Mouse (Mus musculus) intestine, embryonic 16.5 days (tissue): Measurements from ENCODE around the gene Sdhc. TPM values are rescaled to one million over a fixed set of nuclear protein-coding genes. Genes with fewer than 3 reads are reported as not detected.

ENCODE experiments used
- ATAC-seq: fragments of 200-750 bp; cut with Nextera tagmentation; 2 replicates; pipeline ENCODE4 v1.8.0; 2017; ENCODE audit warnings: moderate TSS enrichment, moderate library complexity
- H3K27ac ChIP-seq: fragments of 300-500 bp; sonication (generic); 2 replicates; pipeline ENCODE4 v1.5.1; 2014; ENCODE audit warnings: mild to moderate bottlenecking, low read length
- H3K27me3 ChIP-seq: fragments of 300-500 bp; sonication (generic); replicated peaks from 2 replicates; pipeline ENCODE4 v1.6.1; 2014; ENCODE audit warnings: low read length, control low read depth, mixed read lengths; ENCODE audit not compliant: control insufficient read depth, insufficient read depth
- H3K36me3 ChIP-seq: fragments of 300-500 bp; sonication (generic); 2 replicates; pipeline ENCODE4 v1.6.1; 2014; ENCODE audit warnings: low read length, control low read depth; ENCODE audit not compliant: control insufficient read depth, insufficient read depth
- H3K4me1 ChIP-seq: fragments of 300-500 bp; sonication (generic); 2 replicates; pipeline ENCODE4 v1.6.1; 2014; ENCODE audit warnings: low read length, control low read depth, mixed read lengths; ENCODE audit not compliant: control insufficient read depth, insufficient read depth
- H3K4me2 ChIP-seq: fragments of 300-500 bp; sonication (generic); 2 replicates; pipeline ENCODE4 v1.6.1; 2014; ENCODE audit warnings: low read depth, low read length, control low read depth
- H3K4me3 ChIP-seq: fragments of 300-500 bp; sonication (generic); 2 replicates; pipeline ENCODE4 v1.5.1; 2014; ENCODE audit warnings: mild to moderate bottlenecking, low read length
- H3K9ac ChIP-seq: fragments of 300-500 bp; sonication (generic); 2 replicates; pipeline ENCODE4 v1.6.1; 2014; ENCODE audit warnings: low read depth, low read length
- H3K9me3 ChIP-seq: fragments of 300-500 bp; sonication (generic); 2 replicates; pipeline ENCODE4 v1.6.1; 2016; ENCODE audit warnings: low read length, control low read depth; ENCODE audit not compliant: control insufficient read depth
- WGBS: fragments of 180-500 bp; shearing (Covaris S2); extraction: QIAGEN DNeasy Blood & Tissue Kit; methylation state at CpG from one replicate; pipeline ENCODE4 v1.1.7; 2014; 5-methylcytosine and 5-hydroxymethylcytosine counted together
- polyA plus RNA-seq: library from polyadenylated mRNA; unstranded; fragments of >200 nt; fragmentation: Nextera tagmentation; extraction: Ambion mirVana; gene quantifications from 2 replicates; pipeline ENCODE4 v1.2.1, GENCODE M21; 2015

Sdhc gene
- 457 and 490 TPM in 2 replicates for polyA plus RNA-seq

- peak within 1 kb of the TSS; percentile 70 for H3K4me3 ChIP-seq
- H3K4me2 ChIP-seq: peak within 1 kb of the TSS; percentile 74
- peak; percentile 98 for ATAC-seq
- H3K9me3 ChIP-seq: no peaks in the 10 kb centered on the region
- no peaks in the 10 kb centered on the region for H3K27me3 ChIP-seq
- WGBS: 1% methylated on average over 34 of the region's 34 CpGs
- H3K9ac ChIP-seq: peak within 1 kb of the TSS; percentile 87
- H3K27ac ChIP-seq: peak within 1 kb of the TSS; percentile 61
- H3K4me1 ChIP-seq: peaks cover 10% of the 10 kb centered on the region
- no peaks in the 10 kb centered on the region; the same call in 1 of the 2 replicates for H3K36me3 ChIP-seq
These were observed at the start of gene Sdhc, which contains the start of gene Mpz for GRCm38 (mm10) chr1:171149974-171150760. Gene Sdhc (minus strand): TSS chr1:171150603. Gene Mpz (plus strand): TSS chr1:171150711.

- no peak overlapping the region for H3K4me2 ChIP-seq
- H3K4me1 ChIP-seq: peaks cover 11% of the 10 kb centered on the region
- H3K9ac ChIP-seq: no peak overlapping the region
- H3K27me3 ChIP-seq: peaks cover 11% of the 10 kb centered on the region
- 23% methylated on average over 1 of the region's 1 CpGs for WGBS
- no peak overlapping the region for H3K27ac ChIP-seq
- H3K36me3 ChIP-seq: no peaks in the 10 kb centered on the region
- H3K4me3 ChIP-seq: no peak overlapping the region
- ATAC-seq: peak; percentile 55
- H3K9me3 ChIP-seq: no peaks in the 10 kb centered on the region
These were observed 49.1 kb upstream of the Sdhc start for GRCm38 (mm10) chr1:171199532-171199931.

GRCm38 (mm10) chr1:171195887-171196397 is 45.5 kb upstream of the Sdhc start, which contains the start of gene Pcp4l1:
Gene Pcp4l1 (minus strand): TSS chr1:171196268.
- under 1% methylated on average over 32 of the region's 33 CpGs for WGBS
- H3K9me3 ChIP-seq: no peaks in the 10 kb centered on the region

GRCm38 (mm10) chr1:171195046-171195822 is 44.8 kb upstream of the Sdhc start:
- Histone ChIP-seq H3K4me2 (peak overlapping the region; percentile 89), H3K9ac (peak overlapping the region; percentile 60), H3K4me1 (peaks cover 22% of the 10 kb centered on the region), H3K27ac (no peak overlapping the region), H3K27me3 (peaks cover 18% of the 10 kb centered on the region), H3K4me3 (peak overlapping the region; percentile 49), H3K9me3 (no peaks in the 10 kb centered on the region), H3K36me3 (no peaks in the 10 kb centered on the region)
- 13% methylated on average over 20 of the region's 20 CpGs for WGBS
- no peak for ATAC-seq

More at GRCm38 (mm10) chr1:171195887-171196397, 45.5 kb upstream of the Sdhc start, which contains the start of gene Pcp4l1:
- peaks cover 22% of the 10 kb centered on the region for H3K4me1 ChIP-seq
- H3K27me3 ChIP-seq: peaks cover 18% of the 10 kb centered on the region
- peak within 1 kb of the TSS; percentile 89 for H3K4me2 ChIP-seq
- no peaks in the 10 kb centered on the region for H3K36me3 ChIP-seq
- peak within 1 kb of the TSS; percentile 60 for H3K9ac ChIP-seq
- peak; percentile 85 for ATAC-seq
- H3K27ac ChIP-seq: no peak within 1 kb of the TSS
- H3K4me3 ChIP-seq: peak within 1 kb of the TSS; percentile 49

GRCm38 (mm10) chr1:171193911-171194830 is 43.8 kb upstream of the Sdhc start:
- H3K4me3 ChIP-seq: 0 out of 2 replicates have a peak overlapping the region, but pooled peaks have one; percentile 7
- no peaks in the 10 kb centered on the region for H3K9me3 ChIP-seq
- H3K27ac ChIP-seq: no peak overlapping the region
- peaks cover 28% of the 10 kb centered on the region for H3K4me1 ChIP-seq
- H3K36me3 ChIP-seq: no peaks in the 10 kb centered on the region
- H3K4me2 ChIP-seq: peak overlapping the region; percentile 45
- H3K27me3 ChIP-seq: peaks cover 18% of the 10 kb centered on the region
- ATAC-seq: no peak
- H3K9ac ChIP-seq: no peak overlapping the region
- WGBS: 32% methylated on average over 11 of the region's 11 CpGs

GRCm38 (mm10) chr1:171193093-171193840 is 42.9 kb upstream of the Sdhc start:
- no peak for ATAC-seq

GRCm38 (mm10) chr1:171192283-171192682 is 41.9 kb upstream of the Sdhc start:
- peaks cover 32% of the 10 kb centered on the region for H3K4me1 ChIP-seq
- H3K4me3 ChIP-seq: no peak overlapping the region
- no peak overlapping the region for H3K27ac ChIP-seq
- WGBS: 49% methylated on average over 10 of the region's 10 CpGs
- H3K4me2 ChIP-seq: no peak overlapping the region
- no peaks in the 10 kb centered on the region for H3K36me3 ChIP-seq
- H3K9me3 ChIP-seq: no peaks in the 10 kb centered on the region
- H3K27me3 ChIP-seq: peaks cover 18% of the 10 kb centered on the region
- ATAC-seq: no peak
- no peak overlapping the region for H3K9ac ChIP-seq

More at GRCm38 (mm10) chr1:171193093-171193840, 42.9 kb upstream of the Sdhc start:
- WGBS: 7% methylated on average over 18 of the region's 18 CpGs
- Histone ChIP-seq H3K4me2 (peak overlapping the region; percentile 45), H3K9me3 (no peaks in the 10 kb centered on the region), H3K4me1 (peaks cover 32% of the 10 kb centered on the region), H3K9ac (peak overlapping the region; percentile 40; the same call in 1 of the 2 replicates), H3K36me3 (no peaks in the 10 kb centered on the region), H3K27ac (no peak overlapping the region), H3K4me3 (peak overlapping the region; percentile 7; the same call in 1 of the 2 replicates), H3K27me3 (peaks cover 18% of the 10 kb centered on the region)

GRCm38 (mm10) chr1:171190832-171191231 is 40.4 kb upstream of the Sdhc start:
- Histone ChIP-seq H3K27ac (no peak overlapping the region), H3K27me3 (peaks cover 14% of the 10 kb centered on the region), H3K36me3 (no peaks in the 10 kb centered on the region), H3K9ac (no peak overlapping the region), H3K4me1 (peaks cover 27% of the 10 kb centered on the region), H3K9me3 (no peaks in the 10 kb centered on the region), H3K4me3 (no peak overlapping the region), H3K4me2 (no peak overlapping the region)
- no peak for ATAC-seq
- 98% methylated on average over 9 of the region's 9 CpGs for WGBS
